Mouse (Mus musculus): Measurements from ENCODE around the gene Olfr448.

The Olfr448 gene

GRCm38 (mm10) chr6:42890141-42890540 is at the start of gene Olfr448:
Gene Olfr448 (plus strand): TSS chr6:42890441.
- no peak for DNase-seq

- no peak for DNase-seq
Observed at GRCm38 (mm10) chr6:42860222-42860819, 29.9 kb upstream of the Olfr448 start.

GRCm38 (mm10) chr6:42869695-42870094 is 20.5 kb upstream of the Olfr448 start:
- DNase-seq = no peak

- no peak for DNase-seq
Observed at GRCm38 (mm10) chr6:42876323-42876722, 13.9 kb upstream of the Olfr448 start.

GRCm38 (mm10) chr6:42900345-42900744 is 10.1 kb downstream of the Olfr448 start:
- DNase-seq = no peak

GRCm38 (mm10) chr6:42908578-42908977 is 18.3 kb downstream of the Olfr448 start, which contains the start of gene Olfr447:
Gene Olfr447 (plus strand): TSS chr6:42908878.
- no peak for DNase-seq

GRCm38 (mm10) chr6:42921077-42921476 is 30.8 kb downstream of the Olfr448 start, which contains the start of gene Olfr446:
Gene Olfr446 (plus strand): TSS chr6:42921377.
- no peak for DNase-seq
